Mouse (Mus musculus) bone marrow macrophage, adult 2 months (primary cell): ENCODE data around the gene Cntn2.
A peak's percentile ranks its signal among the peaks of the same experiment; 100 is the strongest.

Source experiments
- CTCF ChIP-seq: IDR thresholded peaks from 2 replicates; pipeline ENCODE4 v1.5.1; 2012; ENCODE audit warnings: low read depth, mild to moderate bottlenecking, low read length, moderate library complexity
- POLR2A ChIP-seq: IDR thresholded peaks from 2 replicates; pipeline ENCODE4 v1.6.1; 2012; ENCODE audit warnings: mild to moderate bottlenecking, low read depth, low read length, borderline replicate concordance

GRCm38 (mm10) chr1:132523920-132524319 is 19.1 kb downstream of the Cntn2 start:
- TF ChIP-seq POLR2A (no peak), CTCF (peak; percentile 75)
